Mouse (Mus musculus) liver, adult 2 months (tissue): ENCODE data around the gene Smarce1. TPM values are rescaled to one million over a fixed set of nuclear protein-coding genes. Genes with fewer than 3 reads are reported as not detected.

Experiments
- DNase-seq: peaks from one replicate; pipeline ENCODE4 v3.0.0-alpha.2; 2011; ENCODE audit warnings: low read depth, low spot score; ENCODE audit errors: extremely low read depth
- H3K27ac ChIP-seq: fragments of 200-500 bp; replicated peaks from 2 replicates; pipeline ENCODE4 v1.5.1; 2012; ENCODE audit warnings: low read depth, mild to moderate bottlenecking, control low read depth, inconsistent platforms, low read length; ENCODE audit not compliant: insufficient read depth
- H3K27me3 ChIP-seq: fragments of 200-500 bp; 2 replicates; pipeline ENCODE4 v1.6.1; 2012; ENCODE audit warnings: mild to moderate bottlenecking, moderate library complexity, low read length, inconsistent platforms; ENCODE audit not compliant: control insufficient read depth, insufficient read depth
- H3K36me3 ChIP-seq: fragments of 200-500 bp; 2 replicates; pipeline ENCODE4 v1.6.1; 2012; ENCODE audit warnings: low read length, inconsistent platforms; ENCODE audit not compliant: control insufficient read depth, insufficient read depth
- H3K4me1 ChIP-seq: fragments of 200-500 bp; 2 replicates; pipeline ENCODE4 v1.6.1; 2011; ENCODE audit warnings: low read length; ENCODE audit not compliant: control insufficient read depth, insufficient read depth
- H3K4me3 ChIP-seq: fragments of 200-500 bp; 2 replicates; pipeline ENCODE4 v1.5.1; 2011; ENCODE audit warnings: low read depth, mild to moderate bottlenecking, control low read depth, low read length, moderate library complexity; ENCODE audit not compliant: insufficient read depth
- H3K79me2 ChIP-seq: fragments of 200-500 bp; 2 replicates; pipeline ENCODE4 v1.6.1; 2012; ENCODE audit warnings: inconsistent platforms, mild to moderate bottlenecking, low read length, moderate library complexity; ENCODE audit not compliant: control insufficient read depth, insufficient read depth
- H3K9ac ChIP-seq: fragments of 200-500 bp; 2 replicates; pipeline ENCODE4 v1.6.1; 2012; ENCODE audit warnings: low read depth, mild to moderate bottlenecking, control low read depth, inconsistent platforms, low read length
- CTCF ChIP-seq: fragments of 200-500 bp; IDR thresholded peaks from 2 replicates; pipeline ENCODE4 v1.5.1; 2011; ENCODE audit warnings: low read depth, low read length, control low read depth
- POLR2A ChIP-seq: fragments of 200-500 bp; IDR thresholded peaks from 2 replicates; pipeline ENCODE4 v1.6.1; 2011; ENCODE audit warnings: low read length, control low read depth; ENCODE audit not compliant: insufficient read depth; ENCODE audit errors: extremely low read depth
- WGBS: fragments of 180-500 bp; shearing (Covaris S2); methylation state at CpG from one replicate; pipeline ENCODE4 v1.1.7; 2018; 5-methylcytosine and 5-hydroxymethylcytosine counted together
- polyA plus RNA-seq: library from polyadenylated mRNA; depleted of rRNA; stranded (reverse); fragments of >200 nt; gene quantifications from 2 replicates; pipeline ENCODE4 v1.2.3, GENCODE M21; 2012
- total RNA-seq: library from RNA; depleted of rRNA; stranded (reverse); fragments of >200 nt; gene quantifications from 2 replicates; pipeline ENCODE4 v1.2.3, GENCODE M21; 2014

The Smarce1 gene
- total and polyA plus RNA-seq, 2 experiments, result 8.7 to 35.9 TPM

DNA sequence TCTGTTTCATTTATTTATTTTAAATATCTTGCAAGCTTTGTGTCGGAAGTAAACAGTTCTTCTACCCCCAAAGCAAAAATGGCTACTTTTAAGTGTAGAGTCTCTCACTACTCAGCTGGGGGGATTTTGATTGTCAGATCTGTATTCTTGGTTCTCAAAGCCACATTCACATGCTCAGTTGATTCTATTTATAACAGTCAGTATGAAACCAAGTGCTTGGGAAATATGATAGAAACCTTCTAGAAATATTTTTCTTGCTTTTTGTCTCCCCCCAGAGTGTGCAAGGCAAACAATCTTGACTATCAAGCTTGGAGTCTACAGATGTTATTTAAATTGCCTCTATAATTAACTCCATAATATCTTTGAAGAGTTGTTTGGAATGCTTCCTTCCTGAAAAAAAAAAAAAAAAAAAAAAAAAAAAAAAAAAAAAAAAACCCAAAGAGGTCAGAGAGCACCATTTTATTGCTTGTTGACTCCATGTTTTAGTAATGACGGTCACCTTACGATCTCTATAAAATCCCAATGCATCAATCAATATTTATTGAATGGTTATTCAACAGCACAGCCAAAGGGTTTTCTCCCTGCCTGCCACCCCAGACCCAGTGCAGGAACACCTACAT lies 12.5 kb upstream of the Smarce1 start:
- no peak overlapping the region for H3K27ac ChIP-seq
- TF ChIP-seq POLR2A (no peak), CTCF (no peak)
- peaks cover 5% of the 10 kb centered on the region for H3K4me1 ChIP-seq
- no peak for DNase-seq
- WGBS, result 27% methylated on average over 3 of the region's 3 CpGs
- H3K79me2 ChIP-seq, result no peaks in the 10 kb centered on the region
- no peaks in the 10 kb centered on the region for H3K36me3 ChIP-seq
- peak overlapping the region; percentile 36; the same call in 1 of the 2 replicates for H3K4me3 ChIP-seq
- no peak overlapping the region for H3K9ac ChIP-seq
- no peaks in the 10 kb centered on the region for H3K27me3 ChIP-seq

DNA sequence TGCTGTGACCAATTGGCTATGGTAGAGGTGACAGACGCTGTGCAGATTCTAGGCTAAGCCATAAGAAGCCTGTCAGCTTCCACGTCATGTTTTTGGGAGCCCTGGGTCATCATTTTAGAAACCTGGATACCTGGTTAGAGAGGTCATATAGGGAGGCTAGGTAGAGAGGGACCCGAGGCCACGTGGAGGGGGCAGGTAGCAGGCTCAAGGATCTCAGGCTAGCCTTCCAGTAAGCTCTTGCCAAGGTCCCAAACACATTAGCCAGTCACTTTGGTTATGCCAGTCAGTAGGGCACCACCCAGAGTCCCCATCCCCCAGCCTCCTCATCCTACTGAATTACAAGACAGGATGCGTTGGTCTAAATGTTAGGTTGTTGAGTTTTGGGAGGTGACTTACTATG lies 11.2 kb upstream of the Smarce1 start:
- DNase-seq, result no peak
- Histone ChIP-seq H3K9ac (no peak overlapping the region), H3K27me3 (no peaks in the 10 kb centered on the region), H3K4me1 (peaks cover 5% of the 10 kb centered on the region), H3K4me3 (no peak overlapping the region), H3K27ac (no peak overlapping the region), H3K36me3 (no peaks in the 10 kb centered on the region), H3K79me2 (no peaks in the 10 kb centered on the region)
- TF ChIP-seq CTCF (no peak), POLR2A (no peak)
- 85% methylated on average over 5 of the region's 5 CpGs for WGBS

DNA sequence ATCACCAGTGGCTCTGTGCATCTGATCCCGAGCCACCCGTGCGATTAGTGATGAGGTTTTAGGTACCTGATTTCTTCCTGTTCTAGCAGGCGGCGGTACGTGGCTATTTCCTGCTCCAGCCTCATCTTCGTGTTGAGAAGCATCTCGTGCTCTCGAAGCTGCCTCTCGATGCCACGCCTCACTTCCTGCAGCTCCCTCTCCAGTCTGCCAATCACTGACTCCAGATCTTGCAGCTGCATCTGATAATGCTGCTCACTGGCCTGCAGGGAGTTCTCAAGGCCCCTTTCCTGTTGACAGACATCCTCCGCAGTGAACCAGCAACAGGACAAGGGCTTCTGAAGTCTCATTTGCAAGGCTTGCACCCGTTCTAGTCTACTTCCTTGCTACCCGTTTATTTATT lies 7.7 kb upstream of the Smarce1 start:
- H3K9ac ChIP-seq, result no peak overlapping the region
- H3K4me1 ChIP-seq, result no peaks in the 10 kb centered on the region; the same call in 1 of the 2 replicates
- H3K4me3 ChIP-seq, result no peak overlapping the region
- TF ChIP-seq POLR2A (no peak), CTCF (no peak)
- 65% methylated on average over 14 of the region's 14 CpGs for WGBS
- no peak for DNase-seq
- H3K27me3 ChIP-seq, result no peaks in the 10 kb centered on the region
- H3K79me2 ChIP-seq, result no peaks in the 10 kb centered on the region
- no peak overlapping the region for H3K27ac ChIP-seq
- no peaks in the 10 kb centered on the region for H3K36me3 ChIP-seq

DNA sequence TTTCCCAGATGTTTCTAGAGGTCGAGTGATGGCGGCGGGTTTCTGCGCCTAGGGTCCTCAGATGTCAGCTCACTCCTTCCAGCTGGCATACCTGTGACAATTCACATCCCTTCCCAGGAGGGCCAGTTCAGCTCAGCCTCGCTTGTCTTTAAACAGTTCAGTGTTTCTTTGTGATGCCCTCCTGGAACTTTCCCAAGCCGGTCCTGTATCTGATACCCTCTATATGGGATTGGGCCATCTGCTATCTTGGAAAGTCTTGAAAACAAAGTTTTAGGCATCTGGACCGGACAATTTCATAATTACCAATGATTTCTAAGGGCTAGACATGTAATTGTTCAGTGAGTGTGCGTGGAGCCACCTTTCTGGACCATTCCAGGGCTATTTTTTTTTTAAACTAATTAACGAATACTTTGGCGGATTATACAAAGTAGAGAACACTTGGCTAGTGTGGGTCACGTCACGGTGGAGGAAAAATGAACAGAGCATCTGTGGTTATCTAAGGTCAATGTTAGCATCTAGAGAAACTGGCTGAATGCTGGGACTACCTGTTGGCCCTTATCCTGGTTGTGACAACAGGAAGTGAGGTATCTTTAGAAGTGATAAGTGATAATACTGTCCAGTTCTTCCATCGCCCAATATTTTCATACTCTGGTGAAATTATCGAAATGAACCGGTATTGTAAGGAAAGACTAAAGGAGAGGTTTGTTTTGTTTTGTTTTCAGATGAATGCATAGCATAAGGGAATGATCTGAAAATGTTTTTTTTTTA lies 416 bp upstream of the Smarce1 start:
- no peak overlapping the region; the same call in 1 of the 2 replicates for H3K27ac ChIP-seq

DNA sequence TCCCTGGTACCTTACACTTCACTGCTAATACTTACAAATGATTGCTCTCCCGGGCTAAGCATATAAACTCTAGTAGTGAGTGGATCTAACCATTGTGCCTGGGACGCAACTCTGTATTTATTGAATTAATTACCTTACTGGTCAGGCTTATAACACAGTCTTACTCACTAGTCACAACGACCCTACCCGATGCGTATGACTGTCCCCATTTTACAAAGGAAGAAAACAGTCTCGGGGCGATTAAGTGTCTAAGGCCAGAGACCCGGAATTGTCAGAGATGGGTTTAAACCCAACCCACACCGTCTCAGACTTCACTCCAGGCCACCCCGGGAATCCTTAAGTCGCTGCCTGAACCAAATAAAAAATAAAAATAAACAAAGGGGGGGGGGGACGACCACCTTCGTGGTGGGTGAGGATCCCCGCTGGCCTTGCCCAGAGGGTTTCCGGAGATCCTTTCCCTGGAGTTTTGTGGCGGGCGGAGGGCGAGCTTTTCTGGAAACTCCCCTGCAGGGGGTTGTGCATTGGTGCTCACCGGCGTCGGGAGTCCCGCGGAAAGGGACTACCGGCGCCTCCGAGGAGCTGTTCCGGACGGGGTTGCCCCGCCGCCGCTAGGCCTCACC lies 1.1 kb downstream of the Smarce1 start:
- no peak for DNase-seq

More for the DNA sequence above, 416 bp upstream of the Smarce1 start:
- 34% methylated on average over 15 of the region's 15 CpGs for WGBS
- TF ChIP-seq POLR2A (no peak), CTCF (no peak)
- Histone ChIP-seq H3K4me1 (peaks cover 5% of the 10 kb centered on the region), H3K36me3 (peaks cover 12% of the 10 kb centered on the region), H3K79me2 (peaks cover 10% of the 10 kb centered on the region; the same call in 1 of the 2 replicates), H3K4me3 (peak overlapping the region; percentile 98), H3K9ac (peak overlapping the region; percentile 98), H3K27me3 (no peaks in the 10 kb centered on the region)
- no peak for DNase-seq

DNA sequence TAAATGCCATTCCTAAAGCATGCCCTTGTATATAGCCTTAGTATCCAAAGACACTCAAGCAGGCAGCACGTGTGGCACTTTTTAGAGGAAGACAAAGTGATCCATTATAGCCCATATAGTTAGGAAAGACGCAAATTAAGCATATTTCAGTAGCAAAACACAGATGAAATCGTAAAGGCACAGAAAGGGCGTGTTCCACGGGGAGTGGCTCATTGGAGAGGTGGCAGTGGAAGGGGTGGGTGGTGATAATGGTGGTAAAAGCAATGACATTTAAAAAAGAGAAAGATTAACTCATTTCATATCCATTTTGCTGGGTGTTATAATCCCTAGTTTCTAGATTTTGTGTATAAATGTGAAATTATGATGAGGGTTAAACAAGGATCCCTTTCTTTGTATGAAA lies 4.5 kb downstream of the Smarce1 start:
- TF ChIP-seq CTCF (no peak), POLR2A (no peak)
- no peak overlapping the region for H3K27ac ChIP-seq
- DNase-seq, result no peak
- peaks cover 38% of the 10 kb centered on the region for H3K36me3 ChIP-seq
- WGBS, result 89% methylated on average over 5 of the region's 5 CpGs
- no peak overlapping the region for H3K4me3 ChIP-seq
- peaks cover 5% of the 10 kb centered on the region for H3K4me1 ChIP-seq
- peaks cover 10% of the 10 kb centered on the region; the same call in 1 of the 2 replicates for H3K79me2 ChIP-seq
- no peaks in the 10 kb centered on the region for H3K27me3 ChIP-seq
- H3K9ac ChIP-seq, result no peak overlapping the region

More for the DNA sequence above, 1.1 kb downstream of the Smarce1 start:
- Histone ChIP-seq H3K27me3 (no peaks in the 10 kb centered on the region), H3K9ac (peak overlapping the region; percentile 98), H3K4me3 (peak overlapping the region; percentile 98), H3K79me2 (peaks cover 10% of the 10 kb centered on the region; the same call in 1 of the 2 replicates), H3K27ac (peak overlapping the region; percentile 90), H3K36me3 (peaks cover 19% of the 10 kb centered on the region), H3K4me1 (peaks cover 5% of the 10 kb centered on the region)
- WGBS, result under 1% methylated on average over 31 of the region's 31 CpGs
- TF ChIP-seq CTCF, result no peak
